12 mouse cellular contexts compared by ENCODE assay signal in genomic region chr3:122417466-122417865, GRCm38 (mm10).
"Had no signal": no experiment of that assay in that cellular context is flagged by ENCODE, and none has a peak within 500 bp of the region (broad histone marks: within the 10 kb centered on the region; RNA-seq: fewer than 3 reads in every experiment).

No protein-coding gene starts in this region.

- H3K27me3 ChIP-seq: lung, embryonic 15.5 days had no signal

- ATAC-seq: liver, embryonic 12.5 days; midbrain, embryonic 13.5 days had no signal

- DNase-seq: layer of hippocampus, adult 9-11 months; layer of hippocampus, postnatal 36 days; right cerebral cortex, adult 18-20 months; right cerebral cortex, postnatal 25 days; thymus, postnatal 14 days had no signal

- H3K4me1 ChIP-seq: liver, embryonic 12.5 days had no signal

- H3K27ac ChIP-seq: hindbrain, embryonic 15.5 days; kidney, postnatal 0 days; limb, embryonic 12.5 days; liver, embryonic 12.5 days; lung, embryonic 15.5 days; midbrain, embryonic 13.5 days; stomach, postnatal 0 days had no signal

- H3K9me3 ChIP-seq: hindbrain, embryonic 15.5 days; limb, embryonic 12.5 days; liver, embryonic 12.5 days; lung, embryonic 15.5 days; midbrain, embryonic 13.5 days had no signal

- H3K4me2 ChIP-seq: hindbrain, embryonic 15.5 days; limb, embryonic 12.5 days; liver, embryonic 12.5 days; lung, embryonic 15.5 days; midbrain, embryonic 13.5 days had no signal

- H3K4me3 ChIP-seq: hindbrain, embryonic 15.5 days; limb, embryonic 12.5 days; liver, embryonic 12.5 days; lung, embryonic 15.5 days; midbrain, embryonic 13.5 days had no signal

- H3K36me3 ChIP-seq: hindbrain, embryonic 15.5 days; limb, embryonic 12.5 days; liver, embryonic 12.5 days; lung, embryonic 15.5 days; midbrain, embryonic 13.5 days had no signal

- H3K9ac ChIP-seq: hindbrain, embryonic 15.5 days; limb, embryonic 12.5 days; liver, embryonic 12.5 days; lung, embryonic 15.5 days; midbrain, embryonic 13.5 days had no signal
